Mouse (Mus musculus) heart, embryonic 14.5 days (tissue): ENCODE data around the gene Capn2. TPM values are rescaled to one million over a fixed set of nuclear protein-coding genes. Genes with fewer than 3 reads are reported as not detected.

ENCODE experiments used
- ATAC-seq: fragments of 200-750 bp; cut with Nextera tagmentation; 2 replicates; pipeline ENCODE4 v1.8.0; 2017; ENCODE audit warnings: low read depth, moderate TSS enrichment; ENCODE audit not compliant: insufficient number of reproducible peaks, insufficient read depth, low FRiP score
- H3K27ac ChIP-seq, 2 experiments: fragments of 200-500 bp in 1 of 2; fragments of 300-500 bp in 1 of 2; sonication (generic) in 1 of 2; replicated peaks in 1 of 2; 2 replicates each; pipeline ENCODE4 v1.5.1; 2012 to 2014; ENCODE audit warnings: low read depth in 2 of 2, low read length in 2 of 2, control low read depth in 1 of 2, mild to moderate bottlenecking in 1 of 2, mixed read lengths in 1 of 2; ENCODE audit not compliant: control insufficient read depth in 1 of 2, insufficient read depth in 1 of 2
- H3K27me3 ChIP-seq: fragments of 300-500 bp; sonication (generic); 2 replicates; pipeline ENCODE4 v1.6.1; 2014; ENCODE audit warnings: mild to moderate bottlenecking, low read length, control low read depth; ENCODE audit not compliant: control insufficient read depth, insufficient read depth
- H3K36me3 ChIP-seq: fragments of 300-500 bp; sonication (generic); 2 replicates; pipeline ENCODE4 v1.6.1; 2014; ENCODE audit warnings: mild to moderate bottlenecking, control low read depth, low read length, mixed read lengths; ENCODE audit not compliant: control insufficient read depth, insufficient read depth
- H3K4me1 ChIP-seq, 2 experiments: fragments of 200-500 bp in 1 of 2; fragments of 300-500 bp in 1 of 2; sonication (generic) in 1 of 2; 2 replicates each; pipeline ENCODE4 v1.6.1; 2012 to 2014; ENCODE audit warnings: low read length in 2 of 2, control low read depth in 1 of 2, mixed read lengths in 1 of 2; ENCODE audit not compliant: control insufficient read depth in 2 of 2, insufficient read depth in 2 of 2
- H3K4me2 ChIP-seq: fragments of 300-500 bp; sonication (generic); 2 replicates; pipeline ENCODE4 v1.6.1; 2014; ENCODE audit warnings: mild to moderate bottlenecking, low read length
- H3K4me3 ChIP-seq, 2 experiments: fragments of 200-500 bp in 1 of 2; fragments of 300-500 bp in 1 of 2; sonication (generic) in 1 of 2; 2 replicates each; pipeline ENCODE4 v1.5.1; 2012 to 2014; ENCODE audit warnings: low read length in 2 of 2, mild to moderate bottlenecking in 2 of 2, control low read depth in 1 of 2, low read depth in 1 of 2, moderate library complexity in 1 of 2; ENCODE audit not compliant: control insufficient read depth in 1 of 2, insufficient read depth in 1 of 2
- H3K9ac ChIP-seq: fragments of 300-500 bp; sonication (generic); 2 replicates; pipeline ENCODE4 v1.6.1; 2014; ENCODE audit warnings: mild to moderate bottlenecking, low read length
- H3K9me3 ChIP-seq: fragments of 300-500 bp; sonication (generic); 2 replicates; pipeline ENCODE4 v1.6.1; 2016; ENCODE audit warnings: low read length, control low read depth; ENCODE audit not compliant: control insufficient read depth
- WGBS: fragments of 180-500 bp; shearing (Covaris S2); extraction: QIAGEN DNeasy Blood & Tissue Kit; methylation state at CpG from one replicate; pipeline ENCODE4 v1.1.7; 2014; 5-methylcytosine and 5-hydroxymethylcytosine counted together
- polyA plus RNA-seq: library from polyadenylated mRNA; unstranded; fragments of >200 nt; fragmentation: Nextera tagmentation; extraction: Ambion mirVana; gene quantifications from 2 replicates; pipeline ENCODE4 v1.2.1, GENCODE M21; 2014

Gene Capn2
- polyA plus RNA-seq, 1 experiment from 2014 or later: 71.2 TPM

DNA sequence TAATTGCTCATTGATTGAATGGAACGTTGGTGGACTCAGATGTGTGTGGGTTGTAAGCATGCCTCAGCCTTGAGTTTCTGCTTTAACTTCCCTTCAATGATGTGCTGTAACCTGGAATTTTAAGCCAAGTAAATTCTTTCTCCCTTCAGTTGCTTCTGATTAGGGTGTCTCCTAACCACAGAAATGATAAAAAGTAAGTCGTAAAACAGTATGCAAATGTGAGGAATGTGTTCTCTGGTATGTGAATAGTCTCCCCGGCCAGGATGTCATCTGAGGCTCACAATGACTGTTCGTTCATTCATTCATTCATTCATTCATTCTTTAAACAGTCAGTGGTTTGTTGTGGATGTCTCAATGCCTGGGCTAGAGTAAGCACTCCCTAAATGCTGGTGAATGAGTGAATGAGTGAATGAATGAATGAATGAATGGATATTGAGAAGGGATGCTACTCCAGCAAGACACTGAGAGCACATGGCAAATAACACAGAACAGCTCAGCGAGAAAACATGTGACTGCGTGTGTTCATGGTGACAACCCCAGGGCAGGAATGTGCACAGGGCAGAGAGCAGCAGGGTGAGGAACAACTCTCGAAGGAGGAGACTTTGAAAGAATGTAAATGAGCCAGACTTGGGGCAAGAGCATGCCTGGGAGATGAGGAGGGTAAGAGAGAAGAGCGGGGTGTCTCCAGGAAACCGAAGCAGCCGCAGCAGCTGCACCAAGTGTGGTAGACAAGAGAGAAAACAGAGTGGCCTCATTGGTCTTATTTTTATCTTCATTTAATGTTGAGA is 2.4 kb downstream of the Capn2 start:
- 77% methylated on average over 10 of the region's 10 CpGs for WGBS
- Histone ChIP-seq H3K4me2 (no peak overlapping the region; the same call in 1 of the 2 replicates), H3K4me3 (no peak overlapping the region), H3K9me3 (no peaks in the 10 kb centered on the region), H3K9ac (no peak overlapping the region), H3K27me3 (no peaks in the 10 kb centered on the region), H3K27ac (no peak overlapping the region), H3K4me1 (peaks cover 21 to 44% of the 10 kb centered on the region in 2 experiments), H3K36me3 (peaks cover 30% of the 10 kb centered on the region)
- ATAC-seq: no peak

- Histone ChIP-seq H3K36me3 (peaks cover 42% of the 10 kb centered on the region), H3K4me3 (no peak overlapping the region), H3K4me1 (peaks cover 12 to 35% of the 10 kb centered on the region in 2 experiments), H3K27ac (no peak overlapping the region), H3K4me2 (no peak overlapping the region), H3K9me3 (no peaks in the 10 kb centered on the region), H3K9ac (no peak overlapping the region), H3K27me3 (no peaks in the 10 kb centered on the region)
- 70% methylated on average over 5 of the region's 5 CpGs for WGBS
- ATAC-seq: no peak
Measured at GRCm38 (mm10) chr1:182513714-182514113, 3.7 kb downstream of the Capn2 start.

- H3K36me3 ChIP-seq: peaks cover 46% of the 10 kb centered on the region
- no peak overlapping the region for H3K27ac ChIP-seq
- no peak overlapping the region for H3K4me2 ChIP-seq
- no peak overlapping the region for H3K9ac ChIP-seq
- H3K4me3 ChIP-seq: no peak overlapping the region
- no peaks in the 10 kb centered on the region for H3K9me3 ChIP-seq
- ATAC-seq: no peak
- peaks cover 11 to 35% of the 10 kb centered on the region in 2 experiments for H3K4me1 ChIP-seq
- 84% methylated on average over 5 of the region's 5 CpGs for WGBS
- no peaks in the 10 kb centered on the region for H3K27me3 ChIP-seq
Measured at GRCm38 (mm10) chr1:182512901-182513410, 4.5 kb downstream of the Capn2 start.

GRCm38 (mm10) chr1:182511778-182512177 is 5.6 kb downstream of the Capn2 start:
- no peak overlapping the region for H3K4me3 ChIP-seq
- ATAC-seq: no peak
- no peak overlapping the region for H3K4me2 ChIP-seq
- peak overlapping the region; percentile 21; the same call in 1 of the 2 replicates for H3K9ac ChIP-seq
- H3K27ac ChIP-seq: peak overlapping the region in 1 of 2 experiments; percentile 0; a peak in 2 of 4 replicates
- peaks cover 46% of the 10 kb centered on the region for H3K36me3 ChIP-seq
- H3K27me3 ChIP-seq: no peaks in the 10 kb centered on the region
- no peaks in the 10 kb centered on the region for H3K9me3 ChIP-seq
- WGBS: 59% methylated on average over 8 of the region's 8 CpGs
- H3K4me1 ChIP-seq: peaks cover 11 to 33% of the 10 kb centered on the region in 2 experiments

GRCm38 (mm10) chr1:182511073-182511472 is 6.3 kb downstream of the Capn2 start:
- H3K27me3 ChIP-seq: no peaks in the 10 kb centered on the region
- H3K4me3 ChIP-seq: no peak overlapping the region
- peaks cover 49% of the 10 kb centered on the region for H3K36me3 ChIP-seq
- peaks cover 15 to 36% of the 10 kb centered on the region in 2 experiments for H3K4me1 ChIP-seq
- no peak overlapping the region for H3K9ac ChIP-seq
- H3K9me3 ChIP-seq: no peaks in the 10 kb centered on the region
- H3K4me2 ChIP-seq: no peak overlapping the region
- whole genome bisulfite sequencing: 23% methylated on average over 2 of the region's 2 CpGs
- ATAC-seq: no peak
- H3K27ac ChIP-seq: peak overlapping the region in 1 of 2 experiments; percentile 21; a peak in 1 of 4 replicates

GRCm38 (mm10) chr1:182509110-182509797 is 8.2 kb downstream of the Capn2 start:
- Histone ChIP-seq H3K27me3 (no peaks in the 10 kb centered on the region), H3K27ac (no peak overlapping the region), H3K4me3 (no peak overlapping the region), H3K4me1 (peaks cover 20 to 44% of the 10 kb centered on the region in 2 experiments), H3K36me3 (peaks cover 59% of the 10 kb centered on the region), H3K4me2 (no peak overlapping the region), H3K9me3 (no peaks in the 10 kb centered on the region), H3K9ac (no peak overlapping the region)
- WGBS: 82% methylated on average over 10 of the region's 10 CpGs
- ATAC-seq: no peak

GRCm38 (mm10) chr1:182506229-182506986 is 11.0 kb downstream of the Capn2 start:
- Histone ChIP-seq H3K4me3 (no peak overlapping the region), H3K4me1 (peaks cover 35 to 58% of the 10 kb centered on the region in 2 experiments), H3K9ac (peak overlapping the region; percentile 48), H3K4me2 (peak overlapping the region; percentile 18; the same call in 1 of the 2 replicates), H3K27me3 (no peaks in the 10 kb centered on the region), H3K36me3 (peaks cover 45% of the 10 kb centered on the region), H3K9me3 (no peaks in the 10 kb centered on the region), H3K27ac (peak overlapping the region; percentile 86 to 88)
- peak; percentile 41 for ATAC-seq
- WGBS: 23% methylated on average over 7 of the region's 7 CpGs
